ENCODE assay signal across 7 mouse cellular contexts in genomic region chr16:91068969-91069368, GRCm38 (mm10). TPM values are rescaled to one million over a fixed set of nuclear protein-coding genes. Genes with fewer than 3 reads are reported as not detected.
DNase-seq lines count a peak whose midpoint lies in the region; ATAC-seq and TF ChIP-seq lines count a peak whose summit lies in the region.

No protein-coding gene starts in this region.

- WGBS in forebrain, embryonic 14.5 days, result 28% methylated on average over 12 of the region's 12 CpGs
- WGBS in hindbrain, postnatal 0 days, result 12% methylated on average over 12 of the region's 12 CpGs

- ATAC-seq in forebrain, embryonic 14.5 days, result peak; percentile 21; the same call in 1 of the 2 replicates
- peak; percentile 62 for ATAC-seq in hindbrain, postnatal 0 days

- TF ChIP-seq CTCF in hindbrain, postnatal 0 days (IDR thresholded peaks at IDR 0.05; ENCODE audit: low read depth), result no peak

- peak overlapping the region; percentile 14 for H3K4me2 ChIP-seq in forebrain, embryonic 14.5 days (ENCODE audit: low read length)
- peak overlapping the region; percentile 29 for H3K4me2 ChIP-seq in hindbrain, postnatal 0 days (ENCODE audit: low read depth, low read length)

- peak; percentile 41 to 53 for DNase-seq in left cerebral cortex, postnatal 14 days (ENCODE audit: low spot score in 2 of 2)
- no peak for DNase-seq in left cerebral cortex, adult 9 months (ENCODE audit: low spot score in 2 of 2)
- peak; percentile 62 for DNase-seq in forebrain, embryonic 14.5 days (ENCODE audit: low spot score)
- peak; percentile 73 for DNase-seq in hindbrain, postnatal 0 days (ENCODE audit: low spot score)
- DNase-seq in right cerebral cortex, adult 2 months (ENCODE audit: low spot score in 2 of 2), result peak; percentile 36 to 41
- DNase-seq in thymus, postnatal 14 days, result no peak
- DNase-seq in c-Kit-positive CD71-positive TER-119-positive erythroid progenitor cells, embryonic 14.5 days (ENCODE audit: low spot score), result no peak

- no peak overlapping the region for H3K4me3 ChIP-seq in forebrain, embryonic 14.5 days (ENCODE audit: low read depth, low read length)
- H3K4me3 ChIP-seq in hindbrain, postnatal 0 days (ENCODE audit: low read length), result 0 out of 2 replicates have a peak overlapping the region, but pooled peaks have one; percentile 12

- H3K4me1 ChIP-seq in forebrain, embryonic 14.5 days (ENCODE audit: control insufficient read depth, insufficient read depth, low read length), result peaks cover 4% of the 10 kb centered on the region; the same call in 1 of the 2 replicates
- H3K4me1 ChIP-seq in hindbrain, postnatal 0 days (ENCODE audit: insufficient read depth, low read length), result no peaks in the 10 kb centered on the region

- H3K27me3 ChIP-seq in forebrain, embryonic 14.5 days (replicated peaks; ENCODE audit: control insufficient read depth, insufficient read depth, low read length), result no peaks in the 10 kb centered on the region
- no peaks in the 10 kb centered on the region for H3K27me3 ChIP-seq in hindbrain, postnatal 0 days (ENCODE audit: insufficient read depth, low read length)

- H3K36me3 ChIP-seq in forebrain, embryonic 14.5 days (ENCODE audit: control insufficient read depth, insufficient read depth, low read length), result no peaks in the 10 kb centered on the region
- no peaks in the 10 kb centered on the region for H3K36me3 ChIP-seq in hindbrain, postnatal 0 days (ENCODE audit: insufficient read depth, low read length)

- intact Hi-C loops in left cerebral cortex, postnatal 14 days (cut with DNase I), result no loop called here

- no peak overlapping the region for H3K27ac ChIP-seq in forebrain, embryonic 14.5 days (ENCODE audit: low read depth, low read length)
- 0 out of 2 replicates have a peak overlapping the region, but pooled peaks have one; percentile 58 for H3K27ac ChIP-seq in hindbrain, postnatal 0 days

- no peaks in the 10 kb centered on the region for H3K9me3 ChIP-seq in forebrain, embryonic 14.5 days (replicated peaks; ENCODE audit: control insufficient read depth, low read length)
- no peaks in the 10 kb centered on the region for H3K9me3 ChIP-seq in hindbrain, postnatal 0 days (ENCODE audit: low read length)

- no peak overlapping the region for H3K9ac ChIP-seq in forebrain, embryonic 14.5 days (ENCODE audit: low read length)
- no peak overlapping the region for H3K9ac ChIP-seq in hindbrain, postnatal 0 days (replicated peaks; ENCODE audit: low read length)

RNA-seq across cellular contexts. Expression of gene Paxbp1, which starts 24.6 kb away (rescaled TPM):
- 10 to 100 TPM; 49.6 to 54.3 TPM for total RNA-seq in left cerebral cortex, postnatal 14 days (2021)
- polyA plus RNA-seq in forebrain, embryonic 14.5 days (2014; fragmentation: Nextera tagmentation; extraction: Ambion mirVana), result 48.1 and 71.6 TPM in 2 replicates
- total RNA-seq in hindbrain, postnatal 0 days (2014; rRNA removed), result 39.7 and 45.3 TPM in 2 replicates
- polyA plus RNA-seq in hindbrain, postnatal 0 days (2015; fragmentation: Nextera tagmentation; extraction: Ambion mirVana), result 22.8 and 27.2 TPM in 2 replicates

RNA-seq across cellular contexts. Expression of gene 4932438H23Rik, which starts 26.0 kb away (rescaled TPM):
- total RNA-seq in left cerebral cortex, postnatal 14 days (2021), result 1 to 10 TPM in 1 of 2 experiments, under 1 TPM in 1; 0.70 to 1.1 TPM
- 0.48 and 1.0 TPM in 2 replicates for polyA plus RNA-seq in forebrain, embryonic 14.5 days (2014; fragmentation: Nextera tagmentation; extraction: Ambion mirVana)
- 1.6 and 2.0 TPM in 2 replicates for total RNA-seq in hindbrain, postnatal 0 days (2014; rRNA removed)
- polyA plus RNA-seq in hindbrain, postnatal 0 days (2015; fragmentation: Nextera tagmentation; extraction: Ambion mirVana), result 0.94 and 2.0 TPM in 2 replicates

RNA-seq across cellular contexts. Expression of gene Synj1, which starts 57.9 kb away (rescaled TPM):
- total RNA-seq in left cerebral cortex, postnatal 14 days (2021), result 100 to 1,000 TPM; 270 to 273 TPM
- 29.7 and 44.4 TPM in 2 replicates for polyA plus RNA-seq in forebrain, embryonic 14.5 days (2014; fragmentation: Nextera tagmentation; extraction: Ambion mirVana)
- 47.9 and 58.1 TPM in 2 replicates for total RNA-seq in hindbrain, postnatal 0 days (2014; rRNA removed)
- 42.4 and 50.5 TPM in 2 replicates for polyA plus RNA-seq in hindbrain, postnatal 0 days (2015; fragmentation: Nextera tagmentation; extraction: Ambion mirVana)

Comparison
In these comparisons a context has a peak if more than half of its experiments do, and no peak if none do; other contexts are left out.
1. DNase-seq: peak in left cerebral cortex, postnatal 14 days (2 of 2), forebrain, embryonic 14.5 days (single experiment), hindbrain, postnatal 0 days (single experiment) and right cerebral cortex, adult 2 months (2 of 2); none in left cerebral cortex, adult 9 months (0 of 2), thymus, postnatal 14 days (single experiment) and c-Kit-positive CD71-positive TER-119-positive erythroid progenitor cells, embryonic 14.5 days (single experiment).